Mouse (Mus musculus) liver, adult 2 months (tissue): ENCODE measurements around the gene Trmt112.

Source experiments
- CTCF ChIP-seq: fragments of 200-500 bp; IDR thresholded peaks from 2 replicates; pipeline ENCODE4 v1.5.1; 2011; ENCODE audit warnings: low read depth, low read length, control low read depth
- POLR2A ChIP-seq: fragments of 200-500 bp; IDR thresholded peaks from 2 replicates; pipeline ENCODE4 v1.6.1; 2011; ENCODE audit warnings: low read length, control low read depth; ENCODE audit not compliant: insufficient read depth; ENCODE audit errors: extremely low read depth

DNA sequence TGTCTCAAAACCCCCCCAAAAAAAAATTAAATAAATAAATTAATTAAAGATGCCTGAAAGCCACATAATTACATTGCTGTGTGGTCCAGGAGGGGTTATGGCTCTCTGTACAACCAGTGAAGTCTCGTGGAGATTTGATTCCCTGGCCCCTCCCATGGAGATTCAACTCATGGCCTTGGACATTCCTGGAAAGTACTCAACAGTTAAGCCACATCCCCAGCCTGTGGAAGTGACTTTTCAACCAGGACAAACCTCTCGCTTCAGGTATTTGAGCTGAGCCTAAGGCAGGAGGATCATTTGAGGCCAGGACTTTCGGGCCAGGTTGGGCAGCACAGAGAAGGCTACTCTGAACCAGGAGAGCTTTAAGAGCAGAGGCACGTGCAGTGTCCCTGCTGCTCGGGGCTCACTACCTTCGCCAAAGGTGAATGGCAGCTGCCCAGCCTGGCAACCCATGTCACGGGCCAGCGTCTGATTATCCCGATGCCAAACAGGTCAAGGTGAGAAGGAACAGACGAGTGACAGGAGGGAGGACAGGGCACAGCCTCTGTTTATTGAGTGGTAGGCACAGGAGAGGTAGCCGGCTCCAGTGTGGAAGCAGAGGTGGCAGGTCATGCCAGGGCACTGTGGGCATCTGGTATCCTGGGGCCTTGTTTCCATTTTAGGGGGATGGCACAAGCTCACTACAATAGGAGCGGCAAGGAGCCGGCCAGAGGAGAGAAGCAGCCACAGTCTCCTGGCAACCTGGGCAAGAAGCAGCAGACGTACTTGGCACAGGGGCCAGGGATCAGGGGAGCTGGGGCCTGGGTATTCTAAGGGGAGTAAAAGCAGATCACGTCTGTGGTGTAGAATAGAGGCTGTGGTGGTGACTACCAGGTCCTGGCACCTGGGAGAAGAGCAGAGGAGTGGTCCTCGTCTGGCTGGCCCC is 28.3 kb downstream of the Trmt112 start:
- no peak for TF ChIP-seq CTCF
- no peak for TF ChIP-seq POLR2A
